Mouse (Mus musculus): Measurements from ENCODE around the gene Gm11937.

The Gm11937 gene

DNA sequence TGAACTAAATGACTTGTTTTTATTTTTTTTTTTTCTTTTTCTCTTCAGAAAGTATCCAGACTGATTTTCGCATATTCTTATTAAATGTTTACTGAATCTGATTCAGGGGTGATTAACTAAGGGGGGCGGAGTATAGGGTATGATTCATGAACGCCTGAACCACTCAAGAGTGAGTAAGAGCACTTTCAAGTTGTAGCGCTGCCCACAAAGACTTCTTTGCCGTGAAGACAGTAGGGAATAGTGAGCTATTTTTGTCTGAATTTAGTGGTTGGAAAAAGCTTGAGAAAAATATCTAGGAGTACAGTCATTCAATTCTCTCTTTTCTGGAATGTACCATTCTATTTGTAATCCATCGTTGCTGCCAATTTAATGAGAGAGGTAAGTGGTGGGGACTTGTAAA lies 28.4 kb downstream of the Gm11937 start:
- no peak for DNase-seq (ENCODE audit: low spot score)

DNA sequence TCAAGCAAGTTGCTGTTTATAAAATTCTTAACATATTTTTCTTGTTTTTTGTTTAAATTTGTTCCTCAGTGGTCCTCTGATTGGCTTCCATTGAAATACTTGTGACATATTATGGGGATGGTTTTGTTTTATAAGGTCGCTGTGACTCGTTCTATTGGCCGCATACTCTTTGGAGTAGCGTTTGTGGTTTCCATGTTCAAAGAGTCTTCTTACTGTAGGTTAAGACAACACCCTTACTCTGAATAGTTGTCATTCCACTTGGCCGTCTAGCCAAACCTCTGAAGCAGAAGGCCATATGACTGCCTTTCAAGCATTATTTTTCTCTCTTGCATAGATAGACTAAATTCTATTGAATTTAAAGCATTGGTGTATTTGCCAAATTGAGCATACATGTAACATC lies 28.9 kb downstream of the Gm11937 start:
- DNase-seq (ENCODE audit: low spot score): no peak

DNA sequence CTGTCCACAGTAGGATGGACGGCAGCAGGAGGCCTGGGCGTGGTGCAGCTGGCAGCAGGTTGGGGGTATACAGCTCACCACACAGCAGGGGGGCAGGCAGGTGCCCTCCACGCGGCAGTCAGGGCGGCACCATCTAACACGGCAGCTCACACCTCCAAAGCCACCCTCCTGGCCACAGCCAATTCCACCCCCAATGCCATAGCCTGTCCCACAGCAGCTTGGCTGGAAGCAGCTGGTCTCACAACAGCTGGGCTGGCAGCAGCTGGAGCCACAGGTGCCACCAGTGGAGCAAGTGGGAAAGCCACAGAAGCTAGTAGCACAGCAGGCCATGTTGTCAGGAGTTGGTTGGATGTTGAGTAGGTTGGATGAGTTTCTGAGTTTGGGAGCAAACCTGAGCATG lies 29.4 kb downstream of the Gm11937 start, which contains the start of gene Krtap1-5:
Krtap1-5 (minus strand) TSS at position 381 of the 400 bp plus-strand sequence.
- no peak for DNase-seq (ENCODE audit: low spot score)

DNA sequence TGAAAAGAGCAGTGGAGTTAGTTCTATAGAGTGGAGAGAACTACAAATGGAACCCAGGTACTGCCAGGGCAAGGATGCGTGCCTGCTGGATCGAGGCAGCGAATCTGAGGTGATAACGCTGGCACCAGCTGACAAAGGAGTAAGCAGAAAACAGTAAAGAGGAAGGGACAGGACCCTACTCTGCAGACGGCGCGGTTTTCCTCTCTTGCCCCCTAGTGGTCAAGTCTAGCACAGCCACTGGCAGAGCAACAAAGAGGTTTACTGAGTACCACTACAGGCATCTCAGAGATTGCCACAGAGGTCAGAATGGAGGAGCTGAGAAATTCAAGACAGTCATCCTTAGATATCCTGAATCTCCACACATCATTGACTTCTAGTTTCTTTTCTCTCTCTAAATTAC lies 35.9 kb downstream of the Gm11937 start:
- DNase-seq (ENCODE audit: low spot score): peak; percentile 72

GRCm38 (mm10) chr11:99573164-99573563 lies 36.8 kb downstream of the Gm11937 start:
- DNase-seq (ENCODE audit: low spot score): no peak

DNA sequence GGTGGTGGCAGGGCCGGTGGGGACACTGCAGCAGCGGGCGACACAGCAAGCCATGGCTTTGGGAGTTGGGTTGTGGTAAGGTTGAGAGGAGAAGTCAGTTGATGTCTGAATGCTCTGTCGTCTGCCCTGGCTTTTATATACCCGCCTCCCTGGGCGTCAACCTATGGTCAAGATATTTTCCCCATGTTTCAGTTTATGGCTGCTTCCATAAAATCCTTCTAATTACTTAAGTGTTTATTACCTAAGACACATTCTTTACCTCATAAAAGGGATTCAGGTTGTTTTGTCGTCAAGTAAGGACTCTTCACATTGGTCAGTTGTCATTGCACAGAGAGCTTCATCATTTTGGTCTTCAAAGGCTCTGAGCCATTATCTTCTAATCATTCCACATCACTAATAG lies 43.5 kb downstream of the Gm11937 start, which contains the start of gene Krtap3-1:
Krtap3-1 (minus strand) TSS at position 101 of the 400 bp plus-strand sequence.
- DNase-seq (ENCODE audit: low spot score): no peak

- DNase-seq (ENCODE audit: low spot score): no peak
Observed at GRCm38 (mm10) chr11:99562580-99562979, 47.4 kb downstream of the Gm11937 start.

Data from ovary, postnatal 36 days (tissue).